Mouse (Mus musculus): Measurements from ENCODE around the gene Agbl5.

DNA sequence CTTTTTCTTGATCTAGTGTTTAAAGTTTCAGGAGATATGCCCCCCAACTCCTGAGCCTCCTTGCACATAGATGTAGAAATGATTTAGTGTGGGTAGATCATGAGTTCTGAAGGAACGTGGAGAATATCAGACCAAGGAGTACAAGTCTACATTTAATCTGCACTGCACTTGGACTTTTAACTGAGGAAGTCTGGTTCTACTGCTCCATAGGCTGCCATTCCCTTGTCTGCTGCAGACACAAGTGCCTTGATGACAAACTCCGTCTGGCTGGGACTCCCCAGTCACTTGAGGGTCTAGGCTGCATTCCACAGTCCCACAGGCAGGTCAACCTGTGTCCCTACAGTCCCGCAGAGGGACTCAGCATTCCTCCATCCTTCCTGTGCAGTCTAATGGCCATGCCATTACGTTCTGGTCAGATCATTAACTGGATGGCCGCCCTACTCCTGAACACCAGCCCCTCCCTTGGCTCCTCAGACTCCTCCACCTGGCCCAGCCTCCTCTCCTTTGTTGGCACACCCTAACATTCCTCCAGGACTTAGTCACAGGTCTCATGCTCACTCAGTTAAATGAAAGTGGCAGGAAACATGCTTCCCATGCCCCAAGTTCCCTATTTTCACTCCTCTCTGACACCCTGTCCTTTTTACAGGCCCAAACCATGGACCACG, 38.5 kb upstream of the Agbl5 start:
- no peak for TF ChIP-seq CTCF (IDR thresholded peaks at IDR 0.05; ENCODE audit: borderline replicate concordance, extremely low read depth, insufficient read depth, insufficient read length)
- TF ChIP-seq POLR2A (IDR thresholded peaks at IDR 0.05; ENCODE audit: borderline replicate concordance, extremely low read depth, insufficient read depth, insufficient read length, poor library complexity, severe bottlenecking): no peak
